Mouse (Mus musculus) adrenal gland (tissue): ENCODE data around the gene Lgr5.

ENCODE experiments used
- intact Hi-C: fragments of 180-260 bp; cut with DNase I; formaldehyde crosslinking; loops from one replicate; pipeline ENCODE4 v1.15.1; 2025
- long read RNA-seq, 2 experiments: library from polyadenylated mRNA; unstranded; transcript quantifications; one replicate each; pipeline ENCODE4 v2.0.0; 2020; ENCODE audit warnings: borderline replicate concordance in 1 of 2; ENCODE audit not compliant: insufficient replicate concordance in 1 of 2

Gene Lgr5
- long read RNA-seq, experiment 1, full-length matches to known transcripts = 2 of 8 reads
- long read RNA-seq, experiment 1, partial matches to known transcripts = 3 of 8 reads
- long read RNA-seq, experiment 1, other reads (novel, unspliced or antisense) = 3 of 8 reads
- long read RNA-seq, experiment 2, full-length matches to known transcripts = 3 of 6 reads
- long read RNA-seq, experiment 2, partial matches to known transcripts = 3 of 6 reads
- long read RNA-seq, experiment 2, other reads (novel, unspliced or antisense) = 0 of 6 reads

GRCm38 (mm10) chr10:115587301-115587969 lies at the start of gene Lgr5:
Gene Lgr5, minus strand, starts transcription at chr10:115587780.
- intact Hi-C loops = loop anchor here (10.0 kb wide), 1 partner anchor 123 kb away; no protein-coding TSS in a partner anchor

- intact Hi-C loops = no loop called here
Measured at GRCm38 (mm10) chr10:115626678-115627077, 39.1 kb upstream of the Lgr5 start.

- intact Hi-C loops = no loop called here
Measured at GRCm38 (mm10) chr10:115624957-115625356, 37.4 kb upstream of the Lgr5 start.

GRCm38 (mm10) chr10:115623956-115624671 lies 36.5 kb upstream of the Lgr5 start:
- intact Hi-C loops = no loop called here

- intact Hi-C loops = no loop called here
Measured at GRCm38 (mm10) chr10:115623481-115623880, 35.9 kb upstream of the Lgr5 start.

- intact Hi-C loops = loop anchor here (5.0 kb wide), 2 partner anchors 206 to 296 kb away; no protein-coding TSS in a partner anchor
Measured at GRCm38 (mm10) chr10:115618288-115618856, 30.8 kb upstream of the Lgr5 start.

GRCm38 (mm10) chr10:115617456-115618287 lies 30.1 kb upstream of the Lgr5 start:
- intact Hi-C loops = loop anchor here (5.0 kb wide), 2 partner anchors 205 to 295 kb away; no protein-coding TSS in a partner anchor

GRCm38 (mm10) chr10:115595748-115596147 lies 8.2 kb upstream of the Lgr5 start:
- intact Hi-C loops = no loop called here

- intact Hi-C loops = no loop called here
Measured at GRCm38 (mm10) chr10:115593651-115594050, 6.1 kb upstream of the Lgr5 start.

- intact Hi-C loops = no loop called here
Measured at GRCm38 (mm10) chr10:115593221-115593620, 5.6 kb upstream of the Lgr5 start.

GRCm38 (mm10) chr10:115587979-115588378 lies 399 bp upstream of the Lgr5 start:
- intact Hi-C loops = loop anchor here (10.0 kb wide), 1 partner anchor 123 kb away; no protein-coding TSS in a partner anchor

- intact Hi-C loops = loop anchor here (10.0 kb wide), 1 partner anchor 122 kb away; no protein-coding TSS in a partner anchor
Measured at GRCm38 (mm10) chr10:115586246-115587231, 1.0 kb downstream of the Lgr5 start.

GRCm38 (mm10) chr10:115585491-115586245 lies 1.9 kb downstream of the Lgr5 start:
- intact Hi-C loops = loop anchor here (10.0 kb wide), 1 partner anchor 121 kb away; no protein-coding TSS in a partner anchor

GRCm38 (mm10) chr10:115584656-115585055 lies 2.9 kb downstream of the Lgr5 start:
- intact Hi-C loops = loop anchor here (10.0 kb wide), 1 partner anchor 120 kb away; no protein-coding TSS in a partner anchor

- intact Hi-C loops = loop anchor here (10.0 kb wide), 1 partner anchor 118 kb away; no protein-coding TSS in a partner anchor
Measured at GRCm38 (mm10) chr10:115583071-115583470, 4.5 kb downstream of the Lgr5 start.

GRCm38 (mm10) chr10:115581971-115582370 lies 5.6 kb downstream of the Lgr5 start:
- intact Hi-C loops = loop anchor here (10.0 kb wide), 1 partner anchor 117 kb away; no protein-coding TSS in a partner anchor

- intact Hi-C loops = no loop called here
Measured at GRCm38 (mm10) chr10:115579494-115579893, 8.1 kb downstream of the Lgr5 start.

- intact Hi-C loops = no loop called here
Measured at GRCm38 (mm10) chr10:115579076-115579475, 8.5 kb downstream of the Lgr5 start.
